Mouse (Mus musculus) lung, embryonic 14.5 days (tissue): ENCODE results near the gene Eif2b5. TPM values are rescaled to one million over a fixed set of nuclear protein-coding genes. Genes with fewer than 3 reads are reported as not detected.
"Not testable (repeated sequence)": the region's sequence is repeated elsewhere in the genome, so short reads cannot be mapped to it uniquely, and the experiment has no call there.

ENCODE experiments used
- ATAC-seq: fragments of 200-750 bp; cut with Nextera tagmentation; 2 replicates; pipeline ENCODE4 v1.8.0; 2017; ENCODE audit warnings: mild to moderate bottlenecking, moderate TSS enrichment, moderate library complexity; ENCODE audit not compliant: insufficient read depth
- DNase-seq: peaks from one replicate; pipeline ENCODE4 v3.0.0-alpha.2; 2015
- H3K27ac ChIP-seq: fragments of 300-500 bp; sonication (generic); 2 replicates; pipeline ENCODE4 v1.5.1; 2014; ENCODE audit warnings: low read depth, mild to moderate bottlenecking, moderate library complexity
- H3K27me3 ChIP-seq: fragments of 300-500 bp; sonication (generic); 2 replicates; pipeline ENCODE4 v1.6.1; 2014; ENCODE audit warnings: low read length, control low read depth; ENCODE audit not compliant: insufficient read depth
- H3K36me3 ChIP-seq: fragments of 300-500 bp; sonication (generic); 2 replicates; pipeline ENCODE4 v1.6.1; 2014; ENCODE audit warnings: control low read depth; ENCODE audit not compliant: insufficient read depth
- H3K4me1 ChIP-seq: fragments of 300-500 bp; sonication (generic); 2 replicates; pipeline ENCODE4 v1.6.1; 2014; ENCODE audit warnings: antibody characterized with exemption, control low read depth; ENCODE audit not compliant: insufficient read depth
- H3K4me2 ChIP-seq: fragments of 300-500 bp; sonication (generic); 2 replicates; pipeline ENCODE4 v1.6.1; 2014; ENCODE audit warnings: mild to moderate bottlenecking
- H3K4me3 ChIP-seq: fragments of 300-500 bp; sonication (generic); 2 replicates; pipeline ENCODE4 v1.5.1; 2014; ENCODE audit warnings: low read depth, low read length
- H3K9ac ChIP-seq: fragments of 300-500 bp; sonication (generic); 2 replicates; pipeline ENCODE4 v1.6.1; 2014
- H3K9me3 ChIP-seq: fragments of 300-500 bp; sonication (generic); 2 replicates; pipeline ENCODE4 v1.6.1; 2016; ENCODE audit warnings: low read depth, low read length, control low read depth
- CTCF ChIP-seq: IDR thresholded peaks from 2 replicates; pipeline ENCODE4 v1.5.1; 2016; ENCODE audit warnings: antibody characterized with exemption, low read depth
- WGBS: fragments of 180-500 bp; shearing (Covaris S2); extraction: QIAGEN DNeasy Blood & Tissue Kit; methylation state at CpG from one replicate; pipeline ENCODE4 v1.1.7; 2014; 5-methylcytosine and 5-hydroxymethylcytosine counted together
- polyA plus RNA-seq: library from polyadenylated mRNA; unstranded; fragments of >200 nt; fragmentation: Nextera tagmentation; extraction: Ambion mirVana; gene quantifications from 2 replicates; pipeline ENCODE4 v1.2.1, GENCODE M21; 2014

Eif2b5 gene
- polyA plus RNA-seq, 1 experiment from 2014 or later: 112 TPM

DNA sequence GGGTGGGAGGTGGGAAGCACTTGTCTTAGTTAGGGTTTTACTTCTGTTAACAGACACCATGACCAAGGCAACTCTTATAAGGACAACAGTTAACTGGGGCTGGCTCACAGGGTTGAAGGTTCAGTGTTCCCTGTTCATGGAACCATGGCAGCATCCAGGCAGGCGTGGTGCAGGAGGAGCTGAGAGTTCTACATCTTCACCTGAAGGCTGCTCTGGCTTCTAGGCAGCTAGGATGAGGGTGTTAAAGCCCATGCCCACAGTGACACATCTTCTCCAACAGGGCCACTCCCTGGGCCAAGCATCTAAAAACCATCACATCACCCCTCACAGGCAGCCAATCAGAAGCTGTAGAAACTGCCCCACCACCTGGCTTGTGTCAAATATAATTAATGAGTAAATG lies 26.9 kb upstream of the Eif2b5 start:
- no peak overlapping the region for H3K4me2 ChIP-seq
- 81% methylated on average over 1 of the region's 1 CpGs for WGBS
- H3K4me1 ChIP-seq: no peaks in the 10 kb centered on the region
- ATAC-seq (no peak), DNase-seq (no peak)
- H3K27ac ChIP-seq: no peak overlapping the region
- no peaks in the 10 kb centered on the region for H3K9me3 ChIP-seq
- H3K4me3 ChIP-seq: no peak overlapping the region
- no peak for TF ChIP-seq CTCF
- no peaks in the 10 kb centered on the region for H3K36me3 ChIP-seq
- no peaks in the 10 kb centered on the region for H3K27me3 ChIP-seq
- H3K9ac ChIP-seq: no peak overlapping the region

DNA sequence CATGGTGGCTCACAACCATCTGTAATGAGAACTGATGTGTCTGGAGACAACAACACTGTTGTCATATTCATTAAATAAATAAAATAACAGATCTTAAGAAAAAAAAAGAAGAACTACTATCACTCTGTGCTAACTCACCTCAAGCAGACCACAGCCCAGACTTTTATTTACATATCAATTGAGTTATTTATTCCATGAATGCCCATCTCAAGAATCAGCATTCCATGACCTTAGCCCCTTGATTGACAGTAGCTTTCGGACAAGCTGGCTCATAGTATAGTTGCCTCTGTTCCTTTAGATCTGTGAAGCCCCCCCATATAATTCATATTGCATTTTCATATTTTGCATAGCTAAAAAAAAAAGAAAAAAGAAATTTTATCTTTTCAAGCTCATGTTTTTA lies 24.9 kb upstream of the Eif2b5 start:
- no peaks in the 10 kb centered on the region for H3K9me3 ChIP-seq
- H3K27me3 ChIP-seq: no peaks in the 10 kb centered on the region
- no peaks in the 10 kb centered on the region for H3K4me1 ChIP-seq
- no peaks in the 10 kb centered on the region for H3K36me3 ChIP-seq
- DNase-seq: no peak
- no peak overlapping the region for H3K9ac ChIP-seq
- no peak overlapping the region for H3K4me3 ChIP-seq
- no peak overlapping the region for H3K27ac ChIP-seq
- no peak for ATAC-seq
- WGBS: 75% methylated on average over 1 of the region's 1 CpGs
- no peak for TF ChIP-seq CTCF
- no peak overlapping the region for H3K4me2 ChIP-seq

DNA sequence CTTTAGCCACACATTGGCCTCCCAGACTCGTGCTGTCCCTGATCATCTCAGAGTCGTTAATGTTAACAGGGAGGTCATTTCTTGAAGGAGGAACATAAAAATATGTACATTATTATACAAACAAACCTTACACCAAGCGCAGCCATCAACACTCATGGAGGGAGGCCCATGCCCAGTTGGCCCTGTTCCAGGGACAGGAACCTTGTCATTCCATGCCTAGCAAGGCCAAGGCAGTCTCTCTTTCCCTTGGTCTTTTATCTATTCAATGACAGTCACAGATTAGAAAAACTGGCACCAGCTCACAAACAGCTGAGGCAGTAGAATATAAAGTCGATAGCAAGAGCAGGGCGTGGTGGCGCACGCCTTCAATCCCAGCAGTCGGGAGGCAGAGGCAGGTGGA lies 24.4 kb upstream of the Eif2b5 start:
- no peak overlapping the region for H3K4me3 ChIP-seq
- no peak for TF ChIP-seq CTCF

DNA sequence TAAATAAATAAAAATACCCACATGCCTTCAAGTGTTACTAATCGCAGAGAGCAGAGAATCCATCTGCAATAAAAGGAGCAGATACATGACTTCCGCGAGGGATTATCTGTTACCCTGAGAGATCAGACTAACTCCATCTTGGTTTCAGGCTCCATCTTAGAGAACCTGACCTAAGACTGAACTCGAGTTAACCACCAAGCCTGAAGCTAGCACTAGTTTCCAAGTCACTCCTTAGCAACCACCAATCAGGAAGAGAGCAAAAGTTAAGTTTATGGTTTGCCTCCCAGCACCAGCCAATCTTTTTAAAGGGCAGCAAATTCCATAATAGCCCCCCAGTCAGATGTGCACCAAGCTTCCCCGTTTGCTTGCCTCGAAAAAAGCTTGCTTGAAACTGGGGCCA lies 23.8 kb upstream of the Eif2b5 start:
- peak overlapping the region; percentile 76 for H3K27ac ChIP-seq

More for the DNA sequence above, 24.4 kb upstream of the Eif2b5 start:
- 81% methylated on average over 8 of the region's 8 CpGs for WGBS
- Histone ChIP-seq H3K4me2 (no peak overlapping the region), H3K36me3 (no peaks in the 10 kb centered on the region), H3K4me1 (no peaks in the 10 kb centered on the region), H3K27ac (no peak overlapping the region), H3K9ac (no peak overlapping the region), H3K27me3 (no peaks in the 10 kb centered on the region), H3K9me3 (no peaks in the 10 kb centered on the region)
- ATAC-seq: no peak
- no peak for DNase-seq

DNA sequence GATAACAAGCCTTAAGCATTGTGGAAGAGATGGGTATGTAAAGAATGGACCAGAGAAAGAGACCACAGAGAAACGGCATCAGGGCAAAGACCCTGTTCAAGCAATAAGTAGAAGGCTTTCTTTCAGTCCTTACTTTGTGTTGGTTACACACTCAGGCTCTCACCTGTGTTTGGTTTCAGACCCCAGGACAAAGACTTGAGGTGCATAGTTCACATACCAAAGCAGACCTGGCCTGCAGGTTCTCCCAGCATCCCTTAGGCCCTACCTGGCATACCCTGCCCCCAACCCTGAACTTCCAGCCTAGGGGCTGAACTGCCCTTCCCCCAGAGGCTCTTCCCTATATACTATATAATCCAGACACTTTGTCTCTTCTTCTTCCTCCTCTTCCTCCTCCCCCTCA lies 23.3 kb upstream of the Eif2b5 start:
- Histone ChIP-seq H3K4me3 (no peak overlapping the region), H3K9ac (no peak overlapping the region), H3K9me3 (no peaks in the 10 kb centered on the region), H3K27me3 (no peaks in the 10 kb centered on the region), H3K4me2 (no peak overlapping the region), H3K27ac (peak overlapping the region; percentile 90), H3K4me1 (no peaks in the 10 kb centered on the region), H3K36me3 (no peaks in the 10 kb centered on the region)
- DNase-seq: peak; percentile 48
- 58% methylated on average over 1 of the region's 1 CpGs for WGBS
- ATAC-seq: no peak
- no peak for TF ChIP-seq CTCF

More for the DNA sequence above, 23.8 kb upstream of the Eif2b5 start:
- no peak for TF ChIP-seq CTCF
- Histone ChIP-seq H3K4me1 (no peaks in the 10 kb centered on the region), H3K27me3 (no peaks in the 10 kb centered on the region), H3K36me3 (no peaks in the 10 kb centered on the region), H3K9ac (no peak overlapping the region), H3K4me2 (no peak overlapping the region), H3K9me3 (no peaks in the 10 kb centered on the region), H3K4me3 (no peak overlapping the region)
- no peak for DNase-seq
- 70% methylated on average over 6 of the region's 6 CpGs for WGBS
- ATAC-seq: no peak

DNA sequence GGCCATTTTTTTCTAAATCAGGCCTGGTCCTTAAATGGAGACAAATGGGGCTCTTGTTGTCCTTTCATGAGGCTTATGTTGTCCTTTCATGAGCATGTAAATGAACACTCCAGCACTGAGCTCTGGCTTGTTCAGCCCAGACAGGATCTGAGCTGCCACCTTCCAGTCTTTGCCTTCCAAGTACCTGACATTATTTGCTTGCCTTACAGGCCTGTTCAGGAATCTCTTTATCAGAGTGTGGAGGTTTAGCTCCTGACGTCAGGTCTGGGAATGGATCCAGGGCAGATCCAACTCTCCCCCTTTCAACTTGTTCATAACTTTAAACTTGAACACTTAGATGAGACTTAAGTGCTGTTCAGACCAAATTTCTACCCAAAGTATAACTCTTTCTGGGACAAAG lies 21.8 kb upstream of the Eif2b5 start:
- ATAC-seq: peak; percentile 89
- Histone ChIP-seq H3K27ac (peak overlapping the region; percentile 90), H3K9ac (no peak overlapping the region), H3K4me2 (no peak overlapping the region), H3K4me3 (no peak overlapping the region), H3K27me3 (no peaks in the 10 kb centered on the region), H3K9me3 (no peaks in the 10 kb centered on the region), H3K4me1 (no peaks in the 10 kb centered on the region), H3K36me3 (no peaks in the 10 kb centered on the region)
- WGBS: 25% methylated on average over 1 of the region's 1 CpGs
- TF ChIP-seq CTCF: no peak
- peak; percentile 83 for DNase-seq

DNA sequence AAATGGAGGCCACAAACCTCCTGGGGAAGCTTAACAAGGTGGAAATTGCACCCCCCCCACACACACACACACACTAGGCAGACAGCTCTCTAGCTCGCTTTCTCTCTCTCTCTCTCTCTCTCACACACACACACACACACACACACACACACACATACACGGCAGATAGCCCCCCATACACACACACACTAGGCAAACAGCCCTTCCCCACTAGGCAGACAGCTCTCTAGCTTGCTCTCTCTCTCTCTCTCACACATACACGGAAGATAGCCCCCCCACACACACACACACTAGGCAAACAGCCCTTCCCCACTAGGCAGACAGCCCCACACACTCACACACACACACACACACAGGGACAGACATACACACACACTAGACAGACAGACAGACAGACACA lies 21.3 kb upstream of the Eif2b5 start:
- no peaks in the 10 kb centered on the region for H3K27me3 ChIP-seq
- TF ChIP-seq CTCF: no peak
- no peak overlapping the region for H3K4me3 ChIP-seq
- H3K4me2 ChIP-seq: no peak overlapping the region
- H3K36me3 ChIP-seq: no peaks in the 10 kb centered on the region
- peak overlapping the region; percentile 90 for H3K27ac ChIP-seq
- no peaks in the 10 kb centered on the region for H3K9me3 ChIP-seq
- DNase-seq: peak; percentile 7
- 34% methylated on average over 3 of the region's 3 CpGs for WGBS
- no peaks in the 10 kb centered on the region for H3K4me1 ChIP-seq
- no peak overlapping the region; the same call in 1 of the 2 replicates for H3K9ac ChIP-seq
- ATAC-seq: peak; percentile 69

DNA sequence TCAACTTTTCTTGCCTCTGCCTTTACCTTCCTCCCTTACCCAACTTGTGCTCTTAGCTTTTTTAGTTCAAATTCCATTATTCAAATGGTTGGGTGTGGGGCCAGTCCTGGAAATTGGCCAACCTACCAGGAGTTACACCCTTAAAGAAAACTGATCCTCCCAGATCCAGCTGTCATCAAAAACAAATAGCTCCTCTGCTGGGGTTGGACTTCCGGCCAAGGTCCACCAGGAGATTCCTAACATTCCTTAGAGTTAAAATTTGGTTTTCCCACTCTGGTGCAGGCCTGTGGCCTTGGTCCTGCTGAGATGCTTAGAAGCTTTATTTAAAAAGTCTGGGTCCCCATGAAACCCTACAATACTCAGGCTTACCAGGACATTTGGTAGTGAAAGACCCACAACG lies 20.1 kb upstream of the Eif2b5 start:
- ATAC-seq: no peak
- Histone ChIP-seq H3K4me1 (no peaks in the 10 kb centered on the region), H3K4me2 (no peak overlapping the region), H3K36me3 (no peaks in the 10 kb centered on the region), H3K9me3 (no peaks in the 10 kb centered on the region), H3K9ac (no peak overlapping the region), H3K27me3 (no peaks in the 10 kb centered on the region), H3K4me3 (no peak overlapping the region), H3K27ac (no peak overlapping the region)
- WGBS: 42% methylated on average over 2 of the region's 2 CpGs
- no peak for TF ChIP-seq CTCF
- DNase-seq: peak; percentile 46

DNA sequence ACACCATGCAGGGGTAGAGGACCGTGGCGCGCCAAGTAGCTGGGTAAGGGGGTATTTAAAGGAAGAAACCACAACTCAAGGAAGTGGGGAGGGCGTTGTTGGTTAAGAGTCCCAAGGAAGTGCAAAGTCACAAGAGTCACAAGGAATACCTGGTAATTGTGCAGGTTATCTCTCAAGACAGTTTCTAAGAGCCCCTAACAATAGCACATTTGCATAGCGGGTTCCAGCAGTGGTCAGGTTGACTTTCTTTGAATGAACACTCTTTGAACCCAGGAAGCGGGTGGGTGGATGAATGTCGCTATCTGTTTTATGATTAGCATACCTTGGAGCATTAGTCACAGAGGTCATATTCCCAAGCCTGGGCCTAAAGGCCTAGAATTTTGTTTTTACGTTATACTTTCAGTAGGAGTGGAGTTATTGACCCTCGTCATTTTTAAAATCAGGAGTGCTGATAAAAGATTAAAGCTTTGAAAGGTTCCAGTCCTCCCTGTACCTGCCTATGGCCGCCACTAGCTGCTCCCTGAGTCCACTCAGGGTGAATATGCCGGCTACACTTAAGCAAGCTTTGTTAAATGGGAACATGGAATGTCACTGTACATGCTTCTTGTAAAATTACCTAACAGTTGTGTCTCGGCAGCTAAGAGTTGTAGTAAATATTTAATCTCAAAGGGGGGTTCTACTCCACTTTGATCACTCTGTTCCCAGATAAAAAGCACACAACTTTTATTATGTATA lies 19.4 kb upstream of the Eif2b5 start:
- not testable (repeated sequence) for H3K36me3 ChIP-seq, H3K27ac ChIP-seq, H3K4me3 ChIP-seq, H3K9me3 ChIP-seq, ATAC-seq, H3K9ac ChIP-seq, DNase-seq, H3K4me1 ChIP-seq, H3K27me3 ChIP-seq, H3K4me2 ChIP-seq
- WGBS: 84% methylated on average over 12 of the region's 12 CpGs
